Mouse (Mus musculus): ENCODE measurements at regions not wholly inside any gene's neighbourhood (a gene's known extent, or its start where the extent isn't known, plus 50 kb on each side); places are given as distances from the start of the nearest gene placed in this dataset.

DNA sequence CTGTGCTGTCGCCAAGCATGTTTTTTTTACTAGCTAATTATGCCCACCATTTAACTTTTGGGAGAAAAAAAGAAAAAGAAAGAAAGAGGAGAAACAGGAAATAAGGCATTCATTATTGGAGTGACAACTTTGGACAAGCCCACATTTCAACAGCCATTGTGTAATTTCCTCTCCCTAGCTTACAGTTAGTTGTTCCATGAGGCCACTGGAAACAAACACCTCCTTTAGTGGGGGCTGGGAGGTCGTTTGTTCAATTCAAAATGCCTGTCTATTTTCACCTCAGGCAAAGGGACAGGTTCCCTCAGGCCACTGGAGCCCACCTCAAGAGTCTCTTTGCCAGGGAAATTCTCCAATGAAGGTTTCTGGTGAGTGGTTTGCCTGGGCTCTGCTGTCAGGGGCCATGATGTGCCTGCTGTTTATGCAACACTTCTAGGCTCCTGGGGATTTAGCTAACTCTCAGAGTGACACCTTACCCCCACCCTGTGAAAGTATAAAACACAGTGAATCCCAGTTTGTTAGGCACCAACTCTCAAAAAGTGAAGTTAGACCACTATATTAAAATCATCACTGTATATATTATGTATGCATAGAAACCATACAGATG is 51.1 kb upstream of the Lmo2 start:
- no peak overlapping the region for H3K27ac ChIP-seq (ENCODE audit: insufficient read depth, low read length)
- DNase-seq = no peak
- 48% methylated on average over 2 of the region's 2 CpGs for WGBS

More for the DNA sequence above, 51.1 kb upstream of the Lmo2 start:
- H3K27me3 ChIP-seq (ENCODE audit: control insufficient read depth, insufficient read depth, low read length) = no peaks in the 10 kb centered on the region
- H3K4me1 ChIP-seq (ENCODE audit: control insufficient read depth, insufficient read depth, low read length) = peaks cover 5% of the 10 kb centered on the region; the same call in 1 of the 2 replicates
- TF ChIP-seq CTCF (IDR thresholded peaks at IDR 0.05; ENCODE audit: borderline replicate concordance, insufficient read depth, low read depth, low read length) (no peak), POLR2A (IDR thresholded peaks at IDR 0.05; ENCODE audit: borderline replicate concordance, insufficient read depth, low read length) (no peak)
- no peak overlapping the region for H3K4me3 ChIP-seq (replicated peaks; ENCODE audit: insufficient read depth, low read depth, low read length)

Data from cerebellum, adult 2 months (tissue).